Mouse (Mus musculus) ovary, postnatal 10 days (tissue): ENCODE measurements around the gene Bri3.
"Not testable (repeated sequence)": the region's sequence is repeated elsewhere in the genome, so short reads cannot be mapped to it uniquely, and the experiment has no call there.

ENCODE experiments used
- DNase-seq: peaks from one replicate; pipeline ENCODE4 v3.0.0; 2022; ENCODE audit warnings: low spot score

The Bri3 gene

GRCm38 (mm10) chr5:144359886-144360285, 115.6 kb downstream of the Bri3 start:
- DNase-seq = no peak

GRCm38 (mm10) chr5:144360346-144360745, 116.1 kb downstream of the Bri3 start:
- DNase-seq = no peak

GRCm38 (mm10) chr5:144364680-144365357, 120.6 kb downstream of the Bri3 start:
- DNase-seq = no peak

- not testable (repeated sequence) for DNase-seq
Measured at GRCm38 (mm10) chr5:144366551-144366950, 122.3 kb downstream of the Bri3 start.

GRCm38 (mm10) chr5:144368661-144369205, 124.5 kb downstream of the Bri3 start:
- no peak for DNase-seq

GRCm38 (mm10) chr5:144370986-144371385, 126.7 kb downstream of the Bri3 start:
- no peak for DNase-seq

GRCm38 (mm10) chr5:144372177-144372576, 127.9 kb downstream of the Bri3 start:
- DNase-seq = no peak

GRCm38 (mm10) chr5:144372885-144373284, 128.6 kb downstream of the Bri3 start:
- no peak for DNase-seq

- DNase-seq = no peak
Measured at GRCm38 (mm10) chr5:144379431-144379830, 135.2 kb downstream of the Bri3 start.

GRCm38 (mm10) chr5:144380689-144381088, 136.5 kb downstream of the Bri3 start:
- DNase-seq = no peak

- DNase-seq = no peak
Measured at GRCm38 (mm10) chr5:144381782-144382181, 137.5 kb downstream of the Bri3 start.

GRCm38 (mm10) chr5:144383936-144384335, 139.7 kb downstream of the Bri3 start:
- no peak for DNase-seq

- peak; percentile 18 for DNase-seq
Measured at GRCm38 (mm10) chr5:144387851-144388250, 143.6 kb downstream of the Bri3 start.

GRCm38 (mm10) chr5:144394142-144394541, 149.9 kb downstream of the Bri3 start:
- DNase-seq = no peak

- DNase-seq = no peak
Measured at GRCm38 (mm10) chr5:144397566-144397965, 153.3 kb downstream of the Bri3 start.

- DNase-seq = no peak
Measured at GRCm38 (mm10) chr5:144400821-144401220, 156.6 kb downstream of the Bri3 start.

GRCm38 (mm10) chr5:144406256-144406655, 162.0 kb downstream of the Bri3 start:
- no peak for DNase-seq

GRCm38 (mm10) chr5:144410666-144411065, 166.4 kb downstream of the Bri3 start:
- DNase-seq = no peak

- no peak for DNase-seq
Measured at GRCm38 (mm10) chr5:144411702-144412101, 167.5 kb downstream of the Bri3 start.

GRCm38 (mm10) chr5:144412781-144413180, 168.5 kb downstream of the Bri3 start:
- no peak for DNase-seq

- no peak for DNase-seq
Measured at GRCm38 (mm10) chr5:144418456-144418855, 174.2 kb downstream of the Bri3 start.

GRCm38 (mm10) chr5:144420001-144420400, 175.8 kb downstream of the Bri3 start:
- no peak for DNase-seq

- DNase-seq = no peak
Measured at GRCm38 (mm10) chr5:144426697-144427096, 182.5 kb downstream of the Bri3 start.

GRCm38 (mm10) chr5:144427861-144428260, 183.6 kb downstream of the Bri3 start:
- no peak for DNase-seq
